17 mouse cellular contexts compared by ENCODE assay signal in genomic region chr9:111637641-111638040, GRCm38 (mm10). TPM values are rescaled to one million over a fixed set of nuclear protein-coding genes. Genes with fewer than 3 reads are reported as not detected.
A peak's percentile ranks its signal among the peaks of the same experiment; 100 is the strongest.
DNase-seq lines count a peak whose midpoint lies in the region.
"Had no signal": no experiment of that assay in that cellular context is flagged by ENCODE, and none has a peak within 500 bp of the region (broad histone marks: within the 10 kb centered on the region; RNA-seq: fewer than 3 reads in every experiment).

No protein-coding gene starts in this region.

- peak; percentile 4 to 14 for DNase-seq in cerebellum, postnatal 36 days
- no peak for DNase-seq in cerebellum, adult 11-12 months
- peak; percentile 69 for DNase-seq in left cerebral cortex, postnatal 4 days
- DNase-seq in left cerebral cortex, postnatal 14 days (ENCODE audit: low spot score in 2 of 2): no peak
- DNase-seq in ZHBTc4 (ENCODE audit: low read depth, low spot score): peak; percentile 42
- no peak for DNase-seq in embryo, embryonic 11 days
- DNase-seq in right cerebral cortex, postnatal 4 days: no peak
- DNase-seq: adrenal gland, adult 8-10 months; cerebellum, adult 18-20 months; gastrocnemius, postnatal 10 days; kidney, adult 18-20 months; kidney, postnatal 36 days; lung, adult 2 months; lung, postnatal 10 days; thymus, postnatal 4 days had no signal

- intact Hi-C loops in left cerebral cortex, postnatal 4 days (cut with DNase I): no loop called here
- intact Hi-C loops in left cerebral cortex, postnatal 14 days (cut with DNase I): no loop called here

RNA-seq across cellular contexts. Expression of gene Stac, which starts 52.5 kb away (rescaled TPM):
- total RNA-seq in left cerebral cortex, postnatal 4 days (2021): 10 to 100 TPM in 1 of 2 experiments, 1 to 10 TPM in 1; 9.3 to 10.3 TPM
- 1 to 10 TPM; 2.0 to 3.7 TPM for total RNA-seq in left cerebral cortex, postnatal 14 days (2021)
- total RNA-seq: common myeloid progenitor, adult 5-6 weeks; megakaryocyte-erythroid progenitor cell, adult 5-6 weeks had no signal

Comparison
In these comparisons a context has a peak if more than half of its experiments do, and no peak if none do; other contexts are left out.
1. DNase-seq: peak in cerebellum, postnatal 36 days (2 of 2), left cerebral cortex, postnatal 4 days (single experiment) and ZHBTc4 (single experiment); none in cerebellum, adult 11-12 months (single experiment), left cerebral cortex, postnatal 14 days (0 of 2), embryo, embryonic 11 days (single experiment) and right cerebral cortex, postnatal 4 days (single experiment).